Mouse (Mus musculus) spleen, adult 2 months (tissue): Measurements from ENCODE around the gene Frs2. TPM values are rescaled to one million over a fixed set of nuclear protein-coding genes. Genes with fewer than 3 reads are reported as not detected.

Experiments
- DNase-seq, 2 experiments: peaks; one replicate each; pipeline versions ENCODE4 v3.0.0 to v3.0.0-alpha.2; 2012 to 2021; ENCODE audit warnings: low spot score in 2 of 2, low read depth in 1 of 2
- H3K27ac ChIP-seq: fragments of 200-500 bp; 2 replicates; pipeline ENCODE4 v1.5.1; 2012; ENCODE audit warnings: low read length, inconsistent platforms; ENCODE audit not compliant: insufficient read depth
- H3K27me3 ChIP-seq: fragments of 200-500 bp; 2 replicates; pipeline ENCODE4 v1.6.1; 2012; ENCODE audit warnings: mild to moderate bottlenecking, moderate library complexity, low read length, inconsistent platforms; ENCODE audit not compliant: control insufficient read depth, insufficient read depth
- H3K36me3 ChIP-seq: fragments of 200-500 bp; 2 replicates; pipeline ENCODE4 v1.6.1; 2012; ENCODE audit warnings: mild to moderate bottlenecking, low read length, inconsistent platforms; ENCODE audit not compliant: control insufficient read depth, insufficient read depth
- H3K4me1 ChIP-seq: fragments of 200-500 bp; 2 replicates; pipeline ENCODE4 v1.6.1; 2011; ENCODE audit warnings: inconsistent platforms; ENCODE audit not compliant: control insufficient read depth, insufficient read depth, insufficient read length
- H3K4me3 ChIP-seq: fragments of 200-500 bp; 2 replicates; pipeline ENCODE4 v1.5.1; 2011; ENCODE audit warnings: mild to moderate bottlenecking, inconsistent platforms; ENCODE audit not compliant: insufficient read depth, insufficient read length; ENCODE audit errors: extremely low read depth
- CTCF ChIP-seq: fragments of 200-500 bp; IDR thresholded peaks from 2 replicates; pipeline ENCODE4 v1.5.1; 2011; ENCODE audit warnings: mild to moderate bottlenecking, inconsistent platforms; ENCODE audit not compliant: insufficient read depth, insufficient read length, insufficient replicate concordance; ENCODE audit errors: extremely low read depth
- POLR2A ChIP-seq: fragments of 200-500 bp; IDR thresholded peaks from 2 replicates; pipeline ENCODE4 v1.6.1; 2011; ENCODE audit warnings: low read depth, low read length, inconsistent platforms
- WGBS: fragments of 180-500 bp; shearing (Covaris S2); methylation state at CpG from one replicate; pipeline ENCODE4 v1.1.7; 2018; 5-methylcytosine and 5-hydroxymethylcytosine counted together
- polyA plus RNA-seq: library from polyadenylated mRNA; depleted of rRNA; stranded (reverse); fragments of >200 nt; gene quantifications from 2 replicates; pipeline ENCODE4 v1.2.3, GENCODE M21; 2012

Frs2 gene
- polyA plus RNA-seq, 1 experiment, result 6.0 TPM

DNA sequence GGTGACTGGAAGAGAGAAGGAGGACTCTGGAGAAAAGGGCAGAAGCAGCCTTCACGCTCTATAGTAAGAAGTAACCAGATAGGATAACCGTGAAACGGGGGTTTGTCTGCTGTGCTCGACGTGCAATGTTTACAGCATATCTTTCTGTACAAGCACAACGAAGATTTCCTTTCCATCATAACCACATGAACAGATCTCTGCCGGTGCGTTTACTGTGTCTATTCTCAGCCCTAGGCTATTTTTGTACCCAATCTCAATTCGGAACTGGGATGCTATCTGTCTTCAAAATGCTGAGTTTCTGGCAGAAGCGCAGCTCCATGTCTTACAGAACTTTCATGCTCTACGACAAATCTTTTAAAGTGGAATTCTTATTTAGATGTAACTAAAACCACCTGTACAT is 28.8 kb downstream of the Frs2 start:
- 23% methylated on average over 11 of the region's 11 CpGs for WGBS
- H3K4me3 ChIP-seq, result no peak overlapping the region
- H3K27me3 ChIP-seq, result no peaks in the 10 kb centered on the region
- TF ChIP-seq POLR2A (no peak), CTCF (no peak)
- no peak for DNase-seq
- H3K36me3 ChIP-seq, result no peaks in the 10 kb centered on the region
- peaks cover 18% of the 10 kb centered on the region for H3K4me1 ChIP-seq
- no peak overlapping the region for H3K27ac ChIP-seq

DNA sequence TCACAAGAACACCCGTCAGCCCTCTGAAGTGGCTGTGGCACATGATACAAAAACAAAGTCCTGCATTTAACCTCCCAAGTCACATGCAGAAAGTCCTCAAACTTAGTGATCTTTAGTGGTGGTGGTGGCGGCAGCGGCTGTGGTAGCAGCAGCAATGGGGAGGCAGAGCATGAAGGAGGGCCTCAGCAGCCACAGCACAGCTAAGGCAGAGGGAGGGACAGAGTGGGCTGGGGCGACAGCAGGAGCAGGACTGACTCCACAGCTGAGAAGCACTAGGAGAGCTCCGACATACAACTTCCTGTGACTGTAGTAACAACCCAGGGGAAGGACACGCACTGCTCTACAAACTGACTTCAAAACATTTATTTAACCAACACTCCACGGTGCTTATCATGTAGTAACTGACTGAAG is 29.9 kb downstream of the Frs2 start:
- no peaks in the 10 kb centered on the region for H3K27me3 ChIP-seq
- 0 out of 2 replicates have a peak overlapping the region, but pooled peaks have one; percentile 11 for H3K27ac ChIP-seq
- TF ChIP-seq POLR2A (no peak), CTCF (no peak)
- H3K36me3 ChIP-seq, result no peaks in the 10 kb centered on the region
- no peak for DNase-seq
- peaks cover 18% of the 10 kb centered on the region for H3K4me1 ChIP-seq
- 32% methylated on average over 7 of the region's 7 CpGs for WGBS
- no peak overlapping the region for H3K4me3 ChIP-seq

DNA sequence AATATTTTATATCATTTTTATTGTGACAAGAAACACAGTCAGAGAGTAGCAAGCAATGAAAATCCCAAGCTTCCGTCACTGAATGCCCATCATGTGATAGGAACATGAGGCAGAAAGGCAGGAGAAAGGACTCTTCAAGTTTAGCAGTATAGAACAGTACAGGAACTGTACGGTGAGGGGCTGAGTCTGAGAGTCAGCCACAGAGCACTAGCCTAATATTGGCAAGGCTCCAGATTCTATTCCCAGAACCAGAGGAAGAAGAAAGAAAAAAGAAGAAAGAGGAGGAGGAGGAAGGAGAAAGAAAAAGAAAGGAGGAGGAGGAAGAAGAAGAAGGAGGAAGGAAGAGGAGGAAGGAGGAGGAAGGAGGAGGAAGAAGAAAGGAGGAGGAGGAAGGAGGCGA is 32.7 kb downstream of the Frs2 start:
- no peak overlapping the region for H3K27ac ChIP-seq
- H3K4me3 ChIP-seq, result no peak overlapping the region
- TF ChIP-seq POLR2A (no peak), CTCF (no peak)
- no peak for DNase-seq
- peaks cover 18% of the 10 kb centered on the region for H3K4me1 ChIP-seq
- WGBS, result 72% methylated on average over 3 of the region's 3 CpGs
- no peaks in the 10 kb centered on the region for H3K27me3 ChIP-seq
- no peaks in the 10 kb centered on the region for H3K36me3 ChIP-seq

DNA sequence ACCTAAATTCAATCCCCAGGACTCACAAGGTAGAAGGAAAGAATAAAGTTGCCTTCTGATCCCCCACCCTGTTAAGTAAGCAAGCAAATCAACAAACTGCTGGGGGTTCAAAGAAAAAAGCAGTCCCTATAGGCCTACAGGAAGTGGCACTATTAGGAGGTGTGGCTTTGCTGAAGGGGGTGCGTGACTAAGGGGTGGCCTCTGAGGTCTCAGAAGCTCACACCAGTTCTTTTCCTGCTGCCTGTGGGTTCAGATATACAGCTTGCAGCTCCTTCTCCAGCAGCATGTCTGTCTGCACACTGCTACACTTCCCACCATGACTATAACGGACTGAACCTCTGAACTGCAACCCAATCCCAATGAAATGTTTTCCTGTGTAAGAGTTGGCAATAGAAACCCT is 35.8 kb downstream of the Frs2 start:
- peak; percentile 15 to 19 for DNase-seq
- WGBS, result 12% methylated on average over 2 of the region's 2 CpGs
- Histone ChIP-seq H3K4me1 (peaks cover 11% of the 10 kb centered on the region; the same call in 1 of the 2 replicates), H3K4me3 (no peak overlapping the region), H3K27ac (no peak overlapping the region), H3K27me3 (no peaks in the 10 kb centered on the region), H3K36me3 (no peaks in the 10 kb centered on the region)
- TF ChIP-seq CTCF (no peak), POLR2A (no peak)

DNA sequence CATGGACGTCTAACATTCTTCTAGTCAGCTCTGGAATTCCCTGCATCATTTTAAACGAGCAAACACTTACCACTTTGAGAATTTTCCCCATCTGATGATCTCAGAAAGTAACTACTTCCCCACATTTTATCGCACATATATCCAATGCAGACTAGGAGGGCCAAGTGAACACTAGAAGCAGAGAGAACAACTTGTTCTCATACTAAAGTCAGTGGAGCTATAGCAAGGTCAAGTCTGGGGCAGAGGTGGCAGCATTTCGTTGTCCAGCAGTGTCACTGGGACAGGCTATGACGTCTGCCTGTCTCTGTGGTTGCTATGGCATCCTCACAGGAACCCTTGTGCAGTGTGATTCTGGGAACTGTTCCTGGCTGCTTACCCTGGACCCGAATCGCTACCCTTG is 36.9 kb downstream of the Frs2 start:
- Histone ChIP-seq H3K4me1 (peaks cover 11% of the 10 kb centered on the region; the same call in 1 of the 2 replicates), H3K36me3 (no peaks in the 10 kb centered on the region), H3K4me3 (no peak overlapping the region), H3K27ac (no peak overlapping the region), H3K27me3 (no peaks in the 10 kb centered on the region)
- WGBS, result 66% methylated on average over 7 of the region's 7 CpGs
- TF ChIP-seq CTCF (no peak), POLR2A (no peak)
- no peak for DNase-seq

DNA sequence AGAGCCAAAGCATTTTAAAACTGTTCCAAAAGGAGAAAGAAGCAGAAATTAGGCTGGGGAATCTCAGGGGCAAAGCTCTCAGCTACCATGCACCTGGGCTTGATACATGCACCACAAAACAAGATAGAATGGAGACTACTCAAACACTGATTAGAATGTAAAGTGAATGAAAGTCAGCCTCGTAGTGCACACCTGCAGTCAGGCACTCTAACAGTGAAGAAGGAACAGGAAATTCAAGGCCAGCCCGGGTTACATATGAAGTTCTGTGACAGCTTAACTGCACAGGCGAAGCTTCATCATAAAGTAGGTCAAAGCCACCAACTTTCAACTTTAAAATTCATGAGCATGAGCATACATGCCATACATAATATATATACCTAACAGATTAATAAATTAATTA is 38.1 kb downstream of the Frs2 start:
- H3K4me1 ChIP-seq, result peaks cover 6% of the 10 kb centered on the region; the same call in 1 of the 2 replicates

DNA sequence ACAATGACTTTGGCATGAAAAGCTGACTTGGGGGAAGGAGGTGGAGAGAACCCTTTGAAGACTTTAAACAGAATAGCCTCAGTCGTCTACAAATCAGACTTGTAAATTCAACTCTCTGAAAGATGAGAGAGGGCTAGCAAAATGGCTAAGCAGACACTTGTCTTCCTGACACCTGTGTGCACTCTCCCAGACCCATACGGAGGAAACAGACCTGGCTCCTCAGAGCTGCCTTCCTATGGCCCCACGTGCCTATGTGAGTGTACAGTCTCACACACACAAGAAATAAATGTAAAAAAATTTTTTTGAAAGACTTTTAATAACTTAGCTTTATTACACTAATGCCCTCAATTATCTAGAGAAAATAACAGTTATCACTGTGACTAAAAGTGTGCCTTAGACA is 41.6 kb downstream of the Frs2 start:
- no peak overlapping the region for H3K4me3 ChIP-seq
- TF ChIP-seq CTCF, result no peak
- no peak for TF ChIP-seq POLR2A
- no peak overlapping the region for H3K27ac ChIP-seq
- DNase-seq, result no peak
- H3K4me1 ChIP-seq, result peaks cover 14% of the 10 kb centered on the region; the same call in 1 of the 2 replicates
- H3K27me3 ChIP-seq, result no peaks in the 10 kb centered on the region
- whole genome bisulfite sequencing, result 41% methylated on average over 3 of the region's 3 CpGs
- H3K36me3 ChIP-seq, result no peaks in the 10 kb centered on the region

More for the DNA sequence above, 38.1 kb downstream of the Frs2 start:
- Histone ChIP-seq H3K4me3 (no peak overlapping the region), H3K27me3 (no peaks in the 10 kb centered on the region), H3K36me3 (no peaks in the 10 kb centered on the region), H3K27ac (no peak overlapping the region)
- 17% methylated on average over 3 of the region's 3 CpGs for WGBS
- TF ChIP-seq POLR2A (no peak), CTCF (no peak)
- no peak for DNase-seq
